Comparison of ENCODE assay signal across 18 mouse cellular contexts in genomic region chr19:55808304-55808703, GRCm38 (mm10).
A peak's percentile ranks its signal among the peaks of the same experiment; 100 is the strongest.
DNase-seq lines count a peak whose midpoint lies in the region; ATAC-seq and TF ChIP-seq lines count a peak whose summit lies in the region.
"Had no signal": no experiment of that assay in that cellular context is flagged by ENCODE, and none has a peak within 500 bp of the region (broad histone marks: within the 10 kb centered on the region; RNA-seq: fewer than 3 reads in every experiment).

No protein-coding gene starts in this region.

- no peak overlapping the region for H3K9ac ChIP-seq in liver, postnatal 0 days (replicated peaks)
- H3K9ac ChIP-seq: embryonic facial prominence, embryonic 12.5 days; forebrain, embryonic 13.5 days; forebrain, embryonic 15.5 days; forebrain, postnatal 0 days had no signal

- no peak for TF ChIP-seq EP300 in liver, postnatal 0 days (IDR thresholded peaks at IDR 0.05; ENCODE audit: low read depth)

- no peaks in the 10 kb centered on the region for H3K9me3 ChIP-seq in liver, postnatal 0 days (ENCODE audit: low read length)
- H3K9me3 ChIP-seq: embryonic facial prominence, embryonic 10.5 days; embryonic facial prominence, embryonic 12.5 days; forebrain, embryonic 13.5 days; forebrain, embryonic 15.5 days had no signal

- peak; percentile 69; the same call in 1 of the 2 replicates for ATAC-seq in liver, postnatal 0 days
- ATAC-seq: forebrain, embryonic 13.5 days; forebrain, embryonic 15.5 days; forebrain, postnatal 0 days had no signal

- WGBS in liver, postnatal 0 days (ENCODE audit: insufficient replicate concordance), result 34% methylated on average over 2 of the region's 2 CpGs

- TF ChIP-seq CTCF in liver, postnatal 0 days (IDR thresholded peaks at IDR 0.05; ENCODE audit: low read depth), result no peak

- DNase-seq in liver, postnatal 0 days, result no peak
- DNase-seq in liver (no peak), 3T3-L1 (ENCODE audit: low read depth, low spot score) (peak; percentile 52)
- no peak for DNase-seq in adrenal gland, adult 18-20 months (ENCODE audit: low spot score in 2 of 2)
- DNase-seq in lung, postnatal 14 days, result no peak
- DNase-seq: adrenal gland, adult 8-10 months; adrenal gland, postnatal 14 days; adrenal gland, postnatal 36 days; cerebellum, adult 11-12 months; cerebellum, adult 2 months; cerebellum, adult 9-10 months; cerebellum, postnatal 10 days; cerebellum, postnatal 25 days; forebrain, postnatal 0 days had no signal

- H3K27ac ChIP-seq in liver, postnatal 0 days (ENCODE audit: low read depth), result no peak overlapping the region
- H3K27ac ChIP-seq: forebrain, embryonic 13.5 days; forebrain, embryonic 15.5 days had no signal

- no peaks in the 10 kb centered on the region for H3K27me3 ChIP-seq in liver, postnatal 0 days (ENCODE audit: insufficient read depth, low read length)
- H3K27me3 ChIP-seq: embryonic facial prominence, embryonic 12.5 days; forebrain, embryonic 13.5 days; forebrain, embryonic 15.5 days had no signal

- no peak overlapping the region for H3K4me2 ChIP-seq in liver, postnatal 0 days (ENCODE audit: low read depth, low read length)
- H3K4me2 ChIP-seq: forebrain, embryonic 13.5 days; forebrain, embryonic 15.5 days had no signal

- H3K4me1 ChIP-seq in liver, postnatal 0 days (ENCODE audit: insufficient read depth), result peaks cover 37% of the 10 kb centered on the region

- H3K4me3 ChIP-seq in liver, postnatal 0 days (ENCODE audit: low read depth, low read length), result no peak overlapping the region
- H3K4me3 ChIP-seq: embryonic facial prominence, embryonic 10.5 days; embryonic facial prominence, embryonic 12.5 days; forebrain, embryonic 13.5 days; forebrain, embryonic 15.5 days had no signal

- no peaks in the 10 kb centered on the region for H3K36me3 ChIP-seq in liver, postnatal 0 days (replicated peaks; ENCODE audit: insufficient read depth, low read length)
- H3K36me3 ChIP-seq: forebrain, embryonic 15.5 days had no signal
